Mouse (Mus musculus) heart, adult 2 months (tissue): ENCODE data around the gene Gm9747.

Experiments
- CTCF ChIP-seq: fragments of 200-600 bp; IDR thresholded peaks from 2 replicates; pipeline ENCODE4 v1.8.1; 2022; ENCODE audit warnings: antibody characterized with exemption, mild to moderate bottlenecking, moderate library complexity
- POLR2A ChIP-seq: fragments of 200-500 bp; IDR thresholded peaks from 2 replicates; pipeline ENCODE4 v1.6.1; 2011; ENCODE audit warnings: mild to moderate bottlenecking, low read depth, low read length, control low read depth; ENCODE audit not compliant: insufficient read depth

DNA sequence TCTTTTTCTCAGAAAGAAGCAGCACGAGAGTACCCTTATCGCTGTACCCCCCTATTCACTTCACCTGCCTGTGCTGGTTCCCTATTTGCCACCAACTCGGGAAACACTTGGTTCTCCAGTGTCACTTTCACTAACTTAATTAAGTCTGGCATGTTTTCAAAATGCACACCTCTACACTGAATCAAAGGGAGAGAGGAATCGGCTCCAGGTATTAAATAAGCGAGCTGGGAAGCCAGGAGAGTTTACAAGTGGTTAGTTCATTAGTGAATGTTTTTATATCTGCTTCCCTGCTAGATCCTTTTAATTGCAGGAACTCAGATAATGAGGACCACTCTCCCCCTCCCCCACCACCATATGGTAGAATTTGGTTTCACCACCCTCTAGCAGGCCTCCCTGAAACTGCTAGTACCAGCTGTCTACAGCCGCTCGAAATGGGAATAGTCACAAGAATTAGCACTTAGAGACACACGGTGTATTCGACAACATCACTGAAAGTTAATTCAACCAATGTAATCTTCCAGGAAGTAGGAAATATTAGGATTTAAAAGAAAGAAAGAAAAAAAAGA is 28.2 kb downstream of the Gm9747 start:
- TF ChIP-seq CTCF = no peak
- TF ChIP-seq POLR2A = no peak
